18 mouse cellular contexts compared by ENCODE assay signal in genomic region chr9:102857856-102858255, GRCm38 (mm10). TPM values are rescaled to one million over a fixed set of nuclear protein-coding genes. Genes with fewer than 3 reads are reported as not detected.
DNase-seq lines count a peak whose midpoint lies in the region; ATAC-seq and TF ChIP-seq lines count a peak whose summit lies in the region.
"Had no signal": no experiment of that assay in that cellular context is flagged by ENCODE, and none has a peak within 500 bp of the region (broad histone marks: within the 10 kb centered on the region; RNA-seq: fewer than 3 reads in every experiment).

No protein-coding gene starts in this region.

- peaks cover 16% of the 10 kb centered on the region; the same call in 1 of the 2 replicates for H3K36me3 ChIP-seq in kidney, embryonic 16.5 days (ENCODE audit: insufficient read depth, low read length)
- H3K36me3 ChIP-seq in embryonic facial prominence, embryonic 12.5 days = 0 out of 2 replicates have a peak, but pooled peaks cover 6% of the 10 kb centered on the region
- H3K36me3 ChIP-seq in limb, embryonic 13.5 days = peaks cover 24% of the 10 kb centered on the region
- H3K36me3 ChIP-seq: liver, embryonic 15.5 days had no signal

- WGBS in kidney, embryonic 16.5 days = 65% methylated on average over 2 of the region's 2 CpGs
- 65% methylated on average over 2 of the region's 2 CpGs for WGBS in embryonic facial prominence, embryonic 12.5 days
- 60% methylated on average over 2 of the region's 2 CpGs for WGBS in limb, embryonic 13.5 days

- no peak overlapping the region for H3K4me3 ChIP-seq in kidney, embryonic 16.5 days (ENCODE audit: low read length)
- no peak overlapping the region for H3K4me3 ChIP-seq in embryonic facial prominence, embryonic 12.5 days
- H3K4me3 ChIP-seq in embryonic fibroblast, embryonic 13.5 days (ENCODE audit: insufficient read depth, low read length) = no peak overlapping the region
- no peak overlapping the region for H3K4me3 ChIP-seq in limb, embryonic 13.5 days
- H3K4me3 ChIP-seq: liver, embryonic 15.5 days; neural tube, embryonic 12.5 days; stomach, embryonic 15.5 days had no signal

- ATAC-seq in kidney, embryonic 16.5 days (ENCODE audit: low FRiP score, low TSS enrichment) = no peak
- ATAC-seq in embryonic facial prominence, embryonic 12.5 days (ENCODE audit: insufficient number of reproducible peaks, insufficient read depth, low FRiP score, low TSS enrichment) = no peak
- no peak for ATAC-seq in limb, embryonic 13.5 days (ENCODE audit: low FRiP score, low read depth)
- ATAC-seq in activated CD4-positive, CD25-positive, alpha-beta regulatory T cell, adult 4 months = no peak
- ATAC-seq: hindbrain, embryonic 16.5 days; midbrain, embryonic 16.5 days had no signal

- H3K9ac ChIP-seq in kidney, embryonic 16.5 days (replicated peaks; ENCODE audit: low read length) = no peak overlapping the region
- H3K9ac ChIP-seq in embryonic facial prominence, embryonic 12.5 days = no peak overlapping the region
- H3K9ac ChIP-seq in limb, embryonic 13.5 days = no peak overlapping the region
- H3K9ac ChIP-seq: liver, embryonic 15.5 days; neural tube, embryonic 12.5 days; stomach, embryonic 15.5 days had no signal

- H3K4me1 ChIP-seq in kidney, embryonic 16.5 days (ENCODE audit: insufficient read depth, low read length) = peaks cover 20% of the 10 kb centered on the region
- H3K4me1 ChIP-seq in embryonic facial prominence, embryonic 12.5 days = peaks cover 17% of the 10 kb centered on the region; the same call in 1 of the 2 replicates
- peaks cover 2% of the 10 kb centered on the region; the same call in 1 of the 2 replicates for H3K4me1 ChIP-seq in embryonic fibroblast, embryonic 13.5 days (ENCODE audit: control insufficient read depth, insufficient read depth, low read length)
- H3K4me1 ChIP-seq in limb, embryonic 13.5 days = peaks cover 53% of the 10 kb centered on the region

- no peak overlapping the region for H3K4me2 ChIP-seq in kidney, embryonic 16.5 days (replicated peaks; ENCODE audit: low read depth, low read length)
- no peak overlapping the region for H3K4me2 ChIP-seq in embryonic facial prominence, embryonic 12.5 days (replicated peaks)
- H3K4me2 ChIP-seq in limb, embryonic 13.5 days (replicated peaks) = no peak overlapping the region
- H3K4me2 ChIP-seq: liver, embryonic 15.5 days; neural tube, embryonic 12.5 days; stomach, embryonic 15.5 days had no signal

- TF ChIP-seq CTCF in embryonic fibroblast, embryonic 13.5 days (IDR thresholded peaks at IDR 0.05; ENCODE audit: borderline replicate concordance, insufficient read depth, low read length) = no peak

- TF ChIP-seq POLR2A in embryonic fibroblast, embryonic 13.5 days (IDR thresholded peaks at IDR 0.05; ENCODE audit: low read depth, low read length) = no peak

- H3K27me3 ChIP-seq in kidney, embryonic 16.5 days (ENCODE audit: insufficient read depth, low read length) = no peaks in the 10 kb centered on the region
- no peaks in the 10 kb centered on the region for H3K27me3 ChIP-seq in embryonic facial prominence, embryonic 12.5 days
- H3K27me3 ChIP-seq in limb, embryonic 13.5 days = no peaks in the 10 kb centered on the region
- H3K27me3 ChIP-seq: liver, embryonic 15.5 days; neural tube, embryonic 12.5 days; stomach, embryonic 15.5 days had no signal

- H3K9me3 ChIP-seq in kidney, embryonic 16.5 days (ENCODE audit: low read length) = peaks cover 15% of the 10 kb centered on the region
- no peaks in the 10 kb centered on the region for H3K9me3 ChIP-seq in embryonic facial prominence, embryonic 12.5 days
- H3K9me3 ChIP-seq in limb, embryonic 13.5 days = no peaks in the 10 kb centered on the region
- H3K9me3 ChIP-seq: liver, embryonic 15.5 days; neural tube, embryonic 12.5 days had no signal

- H3K27ac ChIP-seq in kidney, embryonic 16.5 days (ENCODE audit: low read length) = 0 out of 2 replicates have a peak overlapping the region, but pooled peaks have one; percentile 24
- peak overlapping the region; percentile 69 for H3K27ac ChIP-seq in embryonic facial prominence, embryonic 12.5 days
- peak overlapping the region; percentile 50; the same call in 1 of the 2 replicates for H3K27ac ChIP-seq in embryonic fibroblast, embryonic 13.5 days (ENCODE audit: insufficient read depth, low read length)
- peak overlapping the region; percentile 56 for H3K27ac ChIP-seq in limb, embryonic 13.5 days
- H3K27ac ChIP-seq: liver, embryonic 15.5 days; neural tube, embryonic 12.5 days had no signal

- no peak for DNase-seq in kidney, adult 8-10 months
- no peak for DNase-seq in adrenal gland, adult 18-20 months (ENCODE audit: low spot score in 2 of 2)
- DNase-seq: adrenal gland, postnatal 36 days; cerebellum, adult 9-11 months; embryo, embryonic 11 days; gastrocnemius, postnatal 10 days; heart, postnatal 14 days; layer of hippocampus, adult 9-11 months had no signal

RNA-seq across cellular contexts. Expression of gene Ryk, which starts 23.1 kb away (rescaled TPM):
- 17.0 and 18.5 TPM in 2 replicates for polyA plus RNA-seq in kidney, embryonic 16.5 days (2015; fragmentation: Nextera tagmentation; extraction: Ambion mirVana)
- polyA plus RNA-seq in embryonic facial prominence, embryonic 12.5 days (2016; fragmentation: Nextera tagmentation; extraction: Ambion mirVana) = 22.8 and 24.8 TPM in 2 replicates
- polyA plus RNA-seq in embryonic fibroblast, embryonic 13.5 days (2011; ENCODE audit: insufficient read length, low read depth, missing spikeins) = 198 and 217 TPM in 2 replicates
- polyA plus RNA-seq in limb, embryonic 13.5 days (2015; fragmentation: Nextera tagmentation; extraction: Ambion mirVana) = 23.7 and 24.5 TPM in 2 replicates
- 10 to 100 TPM; 58.3 to 64.6 TPM for total RNA-seq in adrenal gland, adult 18-20 months (2021)
- 1 to 10 TPM in 1 of 2 experiments, under 1 TPM in 1; 0.95 to 1.2 TPM for polyA plus RNA-seq in activated CD4-positive, CD25-positive, alpha-beta regulatory T cell, adult 4 months (2017; shearing (Covaris generic))
